Mouse (Mus musculus) stomach, embryonic 15.5 days (tissue): Measurements from ENCODE around the gene Zdhhc17. TPM values are rescaled to one million over a fixed set of nuclear protein-coding genes. Genes with fewer than 3 reads are reported as not detected.

Source experiments
- ATAC-seq: fragments of 200-750 bp; cut with Nextera tagmentation; 2 replicates; pipeline ENCODE4 v1.8.0; 2017; ENCODE audit warnings: low read depth, moderate number of reproducible peaks, moderate TSS enrichment; ENCODE audit not compliant: insufficient read depth, low FRiP score
- H3K27ac ChIP-seq: fragments of 300-500 bp; sonication (generic); 2 replicates; pipeline ENCODE4 v1.5.1; 2015; ENCODE audit warnings: mild to moderate bottlenecking, inconsistent platforms
- H3K27me3 ChIP-seq: fragments of 300-500 bp; sonication (generic); replicated peaks from 2 replicates; pipeline ENCODE4 v1.6.1; 2015; ENCODE audit warnings: inconsistent platforms
- H3K36me3 ChIP-seq: fragments of 300-500 bp; sonication (generic); 2 replicates; pipeline ENCODE4 v1.6.1; 2015; ENCODE audit warnings: inconsistent platforms
- H3K4me1 ChIP-seq: fragments of 300-500 bp; sonication (generic); 2 replicates; pipeline ENCODE4 v1.6.1; 2015; ENCODE audit warnings: inconsistent platforms
- H3K4me2 ChIP-seq: fragments of 300-500 bp; sonication (generic); 2 replicates; pipeline ENCODE4 v1.6.1; 2015; ENCODE audit warnings: mild to moderate bottlenecking, inconsistent platforms
- H3K4me3 ChIP-seq: fragments of 300-500 bp; sonication (generic); replicated peaks from 2 replicates; pipeline ENCODE4 v1.5.1; 2015; ENCODE audit warnings: inconsistent platforms
- H3K9ac ChIP-seq: fragments of 300-500 bp; sonication (generic); 2 replicates; pipeline ENCODE4 v1.6.1; 2015; ENCODE audit warnings: inconsistent platforms
- H3K9me3 ChIP-seq: fragments of 300-500 bp; sonication (generic); 2 replicates; pipeline ENCODE4 v1.6.1; 2016; ENCODE audit warnings: inconsistent platforms
- WGBS: fragments of 180-500 bp; shearing (Covaris S2); methylation state at CpG from one replicate; pipeline ENCODE4 v1.1.7; 2015; 5-methylcytosine and 5-hydroxymethylcytosine counted together
- polyA plus RNA-seq: library from polyadenylated mRNA; unstranded; fragments of >200 nt; fragmentation: Nextera tagmentation; extraction: Ambion mirVana; gene quantifications from 2 replicates; pipeline ENCODE4 v1.2.1, GENCODE M21; 2015

Gene Zdhhc17
- polyA plus RNA-seq = 17.5 and 17.6 TPM in 2 replicates

DNA sequence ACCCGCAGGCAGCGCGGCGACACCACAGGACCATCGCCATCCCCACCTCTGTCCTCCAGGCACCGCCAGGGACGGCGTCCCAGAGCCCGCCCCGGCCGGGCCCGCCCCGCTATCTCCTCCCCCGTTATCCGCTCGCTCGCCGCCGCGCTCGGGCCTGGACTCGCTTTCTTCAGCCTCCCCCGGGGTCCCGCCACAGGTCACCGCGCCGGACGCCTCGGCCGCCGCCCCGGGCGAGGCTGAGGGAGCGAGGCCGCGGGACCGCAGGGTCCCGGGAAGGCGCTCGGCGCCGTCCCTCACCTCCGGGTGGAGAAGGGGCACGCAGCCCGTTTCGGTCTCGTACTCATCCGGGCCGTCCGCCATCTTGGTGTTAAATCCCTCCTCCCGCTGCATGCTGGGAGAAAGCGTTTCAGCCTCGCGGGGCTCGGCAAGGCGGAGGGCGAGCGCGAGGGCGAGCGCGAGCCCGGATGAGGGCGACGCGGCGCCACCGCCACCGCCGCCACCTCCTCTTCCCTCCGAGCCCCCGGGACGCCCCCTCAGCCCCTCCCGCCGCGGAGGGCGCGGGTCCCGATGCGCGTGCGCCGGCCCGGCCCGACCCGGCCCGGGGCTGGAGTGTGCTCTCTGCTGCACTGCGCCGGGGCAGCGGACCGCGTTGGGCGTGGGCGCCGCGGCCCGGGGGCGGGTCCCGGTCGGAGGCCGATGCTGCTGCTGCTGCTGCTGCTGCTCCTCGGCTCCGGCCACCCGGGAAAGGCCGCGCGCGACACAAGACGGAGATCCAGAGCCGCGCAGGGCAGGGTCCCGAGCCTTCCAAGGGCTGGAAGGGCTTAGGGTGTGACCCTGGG, at the start of gene Zdhhc17:
Gene Zdhhc17, minus strand, starts transcription at position 500 of the 839 bp plus-strand sequence.
- peak within 1 kb of the TSS; percentile 95 for H3K27ac ChIP-seq
- H3K9ac ChIP-seq = peak within 1 kb of the TSS; percentile 93
- ATAC-seq = peak; percentile 89
- 0 out of 2 replicates have a peak, but pooled peaks cover 3% of the 10 kb centered on the region for H3K4me1 ChIP-seq
- no peaks in the 10 kb centered on the region for H3K9me3 ChIP-seq
- peak within 1 kb of the TSS; percentile 89 for H3K4me2 ChIP-seq
- no peaks in the 10 kb centered on the region for H3K36me3 ChIP-seq
- H3K4me3 ChIP-seq = peak within 1 kb of the TSS; percentile 94
- H3K27me3 ChIP-seq = no peaks in the 10 kb centered on the region
- WGBS = under 1% methylated on average over 64 of the region's 112 CpGs

DNA sequence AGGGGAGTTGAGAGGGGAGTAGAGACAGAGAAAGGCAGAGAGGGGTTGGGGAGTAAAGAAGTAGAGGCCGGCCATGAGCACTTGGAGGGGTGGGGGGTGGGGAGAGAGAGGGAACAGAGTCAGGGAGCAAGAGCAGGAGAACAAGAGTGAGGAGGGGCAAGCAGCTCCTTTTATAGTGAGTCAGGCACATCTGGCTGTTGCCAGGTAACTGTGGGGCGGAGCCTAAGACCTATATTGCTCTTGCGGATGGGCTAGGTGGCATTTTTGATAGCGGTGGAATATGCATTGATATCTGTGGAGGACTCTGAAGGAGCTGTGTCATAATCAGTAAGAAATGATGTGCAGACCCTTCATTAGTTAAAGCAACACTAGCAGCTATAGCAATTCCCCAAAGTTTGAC, 45.8 kb upstream of the Zdhhc17 start:
- no peaks in the 10 kb centered on the region for H3K9me3 ChIP-seq
- 59% methylated on average over 4 of the region's 4 CpGs for WGBS
- H3K27me3 ChIP-seq = no peaks in the 10 kb centered on the region
- H3K27ac ChIP-seq = no peak overlapping the region
- ATAC-seq = no peak
- H3K4me3 ChIP-seq = no peak overlapping the region
- H3K36me3 ChIP-seq = no peaks in the 10 kb centered on the region
- no peaks in the 10 kb centered on the region for H3K4me1 ChIP-seq
- H3K4me2 ChIP-seq = no peak overlapping the region
- no peak overlapping the region for H3K9ac ChIP-seq

- no peaks in the 10 kb centered on the region for H3K4me1 ChIP-seq
- H3K9me3 ChIP-seq = no peaks in the 10 kb centered on the region
- no peak overlapping the region for H3K4me2 ChIP-seq
- H3K4me3 ChIP-seq = no peak overlapping the region
- H3K9ac ChIP-seq = no peak overlapping the region
- no peaks in the 10 kb centered on the region for H3K27me3 ChIP-seq
- no peak for ATAC-seq
- H3K36me3 ChIP-seq = no peaks in the 10 kb centered on the region
- WGBS = 89% methylated on average over 3 of the region's 3 CpGs
- no peak overlapping the region for H3K27ac ChIP-seq
Observed at GRCm38 (mm10) chr10:111051606-111052005, 41.7 kb upstream of the Zdhhc17 start.

GRCm38 (mm10) chr10:111050511-111050910, 40.6 kb upstream of the Zdhhc17 start:
- 52% methylated on average over 4 of the region's 4 CpGs for WGBS
- ATAC-seq = no peak
- Histone ChIP-seq H3K4me3 (no peak overlapping the region), H3K4me1 (no peaks in the 10 kb centered on the region), H3K36me3 (no peaks in the 10 kb centered on the region), H3K9ac (no peak overlapping the region), H3K4me2 (no peak overlapping the region), H3K27ac (no peak overlapping the region), H3K9me3 (no peaks in the 10 kb centered on the region), H3K27me3 (no peaks in the 10 kb centered on the region)

- Histone ChIP-seq H3K27me3 (no peaks in the 10 kb centered on the region), H3K36me3 (no peaks in the 10 kb centered on the region), H3K9me3 (no peaks in the 10 kb centered on the region), H3K4me3 (no peak overlapping the region), H3K4me2 (no peak overlapping the region), H3K4me1 (no peaks in the 10 kb centered on the region), H3K27ac (no peak overlapping the region), H3K9ac (no peak overlapping the region)
- ATAC-seq = no peak
- 61% methylated on average over 3 of the region's 3 CpGs for WGBS
Observed at GRCm38 (mm10) chr10:111050061-111050460, 40.1 kb upstream of the Zdhhc17 start.

DNA sequence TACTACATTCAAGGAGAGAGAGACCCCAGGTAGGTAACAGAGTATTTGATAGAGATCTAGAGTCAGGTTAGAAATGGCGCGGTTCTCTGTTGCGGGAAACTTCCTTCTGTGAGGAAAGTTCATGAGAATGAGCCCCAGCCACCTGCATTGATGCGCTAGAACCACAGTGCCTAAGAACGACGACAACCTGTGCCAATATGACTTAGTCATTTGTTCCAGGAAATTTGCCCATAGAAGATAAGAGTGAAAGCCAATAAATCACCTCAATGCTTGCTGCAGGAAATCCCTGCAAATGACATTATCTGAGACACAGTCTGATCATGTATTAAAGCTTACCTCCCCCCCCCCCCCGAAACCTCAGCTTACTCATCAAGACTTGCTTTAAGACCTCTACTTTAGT, 38.0 kb upstream of the Zdhhc17 start:
- H3K9me3 ChIP-seq = no peaks in the 10 kb centered on the region
- no peak overlapping the region for H3K4me2 ChIP-seq
- H3K4me3 ChIP-seq = no peak overlapping the region
- no peak for ATAC-seq
- 71% methylated on average over 7 of the region's 7 CpGs for WGBS
- no peaks in the 10 kb centered on the region for H3K4me1 ChIP-seq
- no peaks in the 10 kb centered on the region for H3K36me3 ChIP-seq
- H3K9ac ChIP-seq = no peak overlapping the region
- no peaks in the 10 kb centered on the region for H3K27me3 ChIP-seq
- no peak overlapping the region for H3K27ac ChIP-seq

DNA sequence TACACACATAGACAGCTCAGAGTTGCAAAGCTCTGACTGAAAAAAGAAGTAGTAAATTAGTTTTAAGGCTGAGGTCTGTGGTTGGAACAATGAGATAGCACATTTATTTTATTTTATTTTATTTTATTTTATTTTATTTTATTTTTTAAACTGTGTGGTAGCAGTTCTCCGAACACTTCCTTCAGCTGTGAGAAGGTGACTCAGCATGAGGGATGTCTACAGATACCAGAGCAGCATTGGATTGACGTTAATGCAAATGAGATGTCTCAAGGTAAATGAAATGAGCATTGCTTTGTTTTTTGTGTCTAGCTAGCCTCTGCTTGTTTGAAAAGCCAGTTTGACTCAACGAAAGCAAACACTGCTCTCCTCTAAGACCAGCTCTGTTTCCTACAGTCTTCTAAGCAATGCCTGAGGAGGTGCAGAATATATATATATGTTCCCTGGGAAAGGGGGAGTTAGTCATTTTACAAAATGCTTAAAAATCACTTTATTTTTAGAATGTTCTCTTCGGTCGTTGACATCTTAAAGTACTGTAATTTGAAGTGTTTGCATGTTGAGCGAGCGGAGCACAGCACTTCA, 30.2 kb upstream of the Zdhhc17 start:
- no peak overlapping the region for H3K27ac ChIP-seq
- no peaks in the 10 kb centered on the region for H3K27me3 ChIP-seq
- no peaks in the 10 kb centered on the region for H3K4me1 ChIP-seq
- H3K9ac ChIP-seq = no peak overlapping the region
- WGBS = 56% methylated on average over 7 of the region's 7 CpGs
- no peak for ATAC-seq
- no peak overlapping the region for H3K4me2 ChIP-seq
- H3K36me3 ChIP-seq = no peaks in the 10 kb centered on the region
- H3K4me3 ChIP-seq = no peak overlapping the region
- no peaks in the 10 kb centered on the region for H3K9me3 ChIP-seq

DNA sequence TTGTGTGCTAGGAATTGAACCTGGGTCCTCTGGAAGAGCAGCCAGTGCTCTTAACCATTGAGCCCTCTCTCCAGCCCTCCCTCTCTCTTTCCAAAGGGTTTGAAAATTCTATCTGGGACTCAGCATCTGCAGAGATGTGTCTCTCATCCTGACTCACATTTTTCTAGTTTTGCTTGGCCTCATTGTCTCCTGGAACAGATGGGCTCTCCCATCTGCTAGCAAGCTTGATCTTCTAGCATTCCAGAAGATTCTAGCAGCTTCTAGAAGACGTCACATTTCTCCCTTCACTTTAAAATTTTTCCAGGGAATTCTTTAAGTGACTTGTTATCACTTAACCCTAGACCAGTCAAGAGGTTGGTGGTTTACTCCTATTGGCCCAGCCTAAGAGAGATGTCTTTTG, 26.9 kb upstream of the Zdhhc17 start:
- Histone ChIP-seq H3K9ac (no peak overlapping the region), H3K27me3 (no peaks in the 10 kb centered on the region), H3K27ac (no peak overlapping the region), H3K4me2 (no peak overlapping the region), H3K4me1 (no peaks in the 10 kb centered on the region), H3K9me3 (no peaks in the 10 kb centered on the region), H3K36me3 (no peaks in the 10 kb centered on the region), H3K4me3 (no peak overlapping the region)
- ATAC-seq = no peak
- whole genome bisulfite sequencing = 75% methylated on average over 1 of the region's 1 CpGs

GRCm38 (mm10) chr10:111035134-111035533, 25.2 kb upstream of the Zdhhc17 start:
- WGBS = 71% methylated on average over 1 of the region's 1 CpGs
- H3K4me1 ChIP-seq = no peaks in the 10 kb centered on the region

GRCm38 (mm10) chr10:111031511-111032365, 21.8 kb upstream of the Zdhhc17 start:
- Histone ChIP-seq H3K9ac (no peak overlapping the region), H3K27me3 (no peaks in the 10 kb centered on the region), H3K4me1 (no peaks in the 10 kb centered on the region), H3K27ac (no peak overlapping the region), H3K4me3 (peak overlapping the region; percentile 26), H3K36me3 (no peaks in the 10 kb centered on the region), H3K4me2 (peak overlapping the region; percentile 51), H3K9me3 (no peaks in the 10 kb centered on the region)
- WGBS = 26% methylated on average over 20 of the region's 20 CpGs
- ATAC-seq = no peak

More at GRCm38 (mm10) chr10:111035134-111035533, 25.2 kb upstream of the Zdhhc17 start:
- no peak overlapping the region for H3K4me2 ChIP-seq
- no peaks in the 10 kb centered on the region for H3K27me3 ChIP-seq
- H3K9ac ChIP-seq = no peak overlapping the region
- no peaks in the 10 kb centered on the region for H3K9me3 ChIP-seq
- no peak overlapping the region for H3K4me3 ChIP-seq
- no peak overlapping the region for H3K27ac ChIP-seq
- no peak for ATAC-seq
- H3K36me3 ChIP-seq = no peaks in the 10 kb centered on the region

DNA sequence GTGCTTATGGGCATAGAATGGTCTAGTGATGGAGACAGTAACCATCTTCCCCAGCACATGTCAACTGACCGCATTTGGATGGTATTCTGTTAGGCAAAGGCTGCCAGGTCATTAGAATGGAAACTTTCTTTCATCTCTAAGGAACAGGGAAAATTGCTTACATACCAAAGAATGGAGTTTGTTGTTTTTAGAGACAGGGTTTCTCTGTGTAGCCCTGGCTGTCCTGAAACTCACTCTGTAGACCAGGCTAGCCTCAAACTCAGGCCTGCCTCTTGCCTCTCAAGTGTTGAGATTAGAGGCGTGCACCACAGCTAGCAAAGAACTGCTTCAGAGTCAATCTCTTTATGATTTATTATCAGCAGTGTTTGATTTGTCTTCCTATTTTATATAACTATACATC, 20.9 kb upstream of the Zdhhc17 start:
- no peak for ATAC-seq
- H3K9me3 ChIP-seq = no peaks in the 10 kb centered on the region
- H3K9ac ChIP-seq = no peak overlapping the region
- WGBS = 71% methylated on average over 2 of the region's 2 CpGs
- no peak overlapping the region for H3K4me3 ChIP-seq
- H3K27ac ChIP-seq = no peak overlapping the region
- no peaks in the 10 kb centered on the region for H3K27me3 ChIP-seq
- no peak overlapping the region for H3K4me2 ChIP-seq
- no peaks in the 10 kb centered on the region for H3K36me3 ChIP-seq
- no peaks in the 10 kb centered on the region for H3K4me1 ChIP-seq

DNA sequence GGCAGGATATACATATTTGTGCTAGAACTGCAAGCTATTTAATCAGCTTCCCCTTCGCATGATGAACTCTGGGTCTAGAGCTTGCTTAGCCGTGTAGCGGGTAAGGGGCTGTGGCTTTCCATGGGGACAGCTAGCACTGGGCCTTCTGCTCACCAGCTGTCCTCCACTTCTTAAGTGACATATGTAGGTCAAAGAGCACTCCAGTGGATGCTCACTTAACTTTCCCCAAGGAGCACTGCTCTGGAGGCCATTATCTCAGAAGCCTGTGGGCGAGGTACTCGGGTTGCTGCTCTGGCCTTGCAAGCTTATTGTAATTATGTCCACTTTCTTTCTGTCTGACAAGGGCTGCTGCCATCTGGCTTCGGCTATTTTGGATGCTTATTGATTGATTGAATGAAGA, 16.2 kb upstream of the Zdhhc17 start:
- 78% methylated on average over 6 of the region's 6 CpGs for WGBS

More for the DNA sequence above, 16.2 kb upstream of the Zdhhc17 start:
- Histone ChIP-seq H3K27ac (no peak overlapping the region), H3K9ac (no peak overlapping the region), H3K4me2 (no peak overlapping the region), H3K36me3 (no peaks in the 10 kb centered on the region), H3K4me3 (no peak overlapping the region), H3K27me3 (no peaks in the 10 kb centered on the region), H3K9me3 (no peaks in the 10 kb centered on the region), H3K4me1 (no peaks in the 10 kb centered on the region)
- ATAC-seq = no peak
